Mouse (Mus musculus): ENCODE data around the gene Tceal8.

Tceal8 gene

DNA sequence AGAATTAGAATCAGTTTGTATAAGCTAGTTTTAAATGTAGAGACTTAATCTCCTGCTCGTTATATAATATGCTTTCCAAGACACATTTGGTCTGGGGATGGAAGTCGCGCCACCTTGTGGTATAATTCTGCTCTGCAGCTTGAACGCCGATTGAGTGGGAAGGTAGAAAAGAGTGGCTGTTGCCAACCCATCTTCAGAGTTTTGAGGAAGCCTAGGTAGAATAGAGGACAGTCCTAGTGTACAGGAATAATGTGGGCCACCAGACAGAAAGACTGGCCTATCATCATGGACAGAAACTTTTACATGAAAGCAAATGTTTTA, 44.4 kb downstream of the Tceal8 start:
- peak; percentile 69 for DNase-seq (ENCODE audit: low spot score)

DNA sequence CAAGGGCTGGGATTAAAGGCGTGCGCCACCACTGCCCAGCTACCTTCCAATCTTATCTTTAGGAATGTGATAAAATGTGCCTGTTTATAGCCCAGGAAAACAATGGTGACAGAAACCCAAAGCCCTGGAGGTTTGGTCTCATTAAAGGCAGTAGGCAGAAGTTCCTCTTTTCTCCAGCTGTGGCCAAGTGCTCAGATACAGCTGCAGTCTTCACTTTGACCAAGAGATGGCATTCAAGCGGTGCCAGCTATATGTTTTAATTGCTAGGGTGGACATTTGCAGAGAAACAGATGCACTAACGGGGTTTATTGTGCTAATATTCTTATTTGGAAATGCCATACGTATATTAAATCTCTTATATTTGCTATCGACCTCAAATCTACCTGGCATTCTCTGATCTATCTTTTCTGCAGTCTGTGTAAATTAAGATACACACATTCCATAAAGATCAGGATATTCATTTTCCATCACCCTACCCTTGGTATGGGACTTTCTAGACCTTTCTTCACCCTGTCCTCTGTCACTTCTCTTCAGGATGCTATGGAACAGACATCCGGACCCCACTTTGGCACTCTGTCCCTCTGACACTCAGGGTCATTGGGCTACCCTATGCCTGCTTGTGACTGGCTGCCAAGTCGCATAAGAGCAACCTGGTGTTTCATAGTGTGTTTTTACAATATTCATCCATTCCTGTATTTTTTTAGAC, 45.0 kb downstream of the Tceal8 start:
- peak; percentile 27 for DNase-seq (ENCODE audit: low spot score)

Measured in embryo, embryonic 10.5 days (tissue).